Mouse (Mus musculus): Measurements from ENCODE around the gene Sln. TPM values are rescaled to one million over a fixed set of nuclear protein-coding genes. Genes with fewer than 3 reads are reported as not detected.

The Sln gene
- not detected for total RNA-seq (2021)
- long read RNA-seq, partial matches to known transcripts: 0 of 2 reads
- long read RNA-seq, other reads (novel, unspliced or antisense): 0 of 2 reads

GRCm38 (mm10) chr9:53849864-53850263 lies at the start of gene Sln:
Sln (plus strand) TSS chr9:53850164.
- DNase-seq (ENCODE audit: low spot score in 2 of 2): no peak

- DNase-seq (ENCODE audit: low spot score in 2 of 2): no peak
These were observed 47.0 kb upstream of the Sln start for GRCm38 (mm10) chr9:53802921-53803320.

GRCm38 (mm10) chr9:53806496-53807086 lies 43.4 kb upstream of the Sln start:
- DNase-seq (ENCODE audit: low spot score in 2 of 2): no peak

GRCm38 (mm10) chr9:53813418-53813817 lies 36.5 kb upstream of the Sln start:
- DNase-seq (ENCODE audit: low spot score in 2 of 2): no peak

GRCm38 (mm10) chr9:53818760-53819159 lies 31.2 kb upstream of the Sln start:
- DNase-seq (ENCODE audit: low spot score in 2 of 2): peak in 1 of 2 experiments; percentile 71

GRCm38 (mm10) chr9:53825318-53825717 lies 24.6 kb upstream of the Sln start:
- no peak for DNase-seq (ENCODE audit: low spot score in 2 of 2)

GRCm38 (mm10) chr9:53829081-53829865 lies 20.7 kb upstream of the Sln start:
- DNase-seq (ENCODE audit: low spot score in 2 of 2): peak; percentile 45 to 85

GRCm38 (mm10) chr9:53829866-53830209 lies 20.1 kb upstream of the Sln start:
- no peak for DNase-seq (ENCODE audit: low spot score in 2 of 2)

- no peak for DNase-seq (ENCODE audit: low spot score in 2 of 2)
These were observed 14.9 kb upstream of the Sln start for GRCm38 (mm10) chr9:53835039-53835438.

- DNase-seq (ENCODE audit: low spot score in 2 of 2): no peak
These were observed 14.0 kb upstream of the Sln start for GRCm38 (mm10) chr9:53835976-53836375.

- DNase-seq (ENCODE audit: low spot score in 2 of 2): no peak
These were observed 11.1 kb upstream of the Sln start for GRCm38 (mm10) chr9:53838816-53839215.

- DNase-seq (ENCODE audit: low spot score in 2 of 2): peak; percentile 59 to 75
These were observed 1.4 kb upstream of the Sln start for GRCm38 (mm10) chr9:53848548-53848947.

- DNase-seq (ENCODE audit: low spot score in 2 of 2): no peak
These were observed 2.2 kb downstream of the Sln start for GRCm38 (mm10) chr9:53852158-53852557.

- no peak for DNase-seq (ENCODE audit: low spot score in 2 of 2)
These were observed 3.7 kb downstream of the Sln start for GRCm38 (mm10) chr9:53853672-53854071.

GRCm38 (mm10) chr9:53854525-53854924 lies 4.6 kb downstream of the Sln start:
- no peak for DNase-seq (ENCODE audit: low spot score in 2 of 2)

GRCm38 (mm10) chr9:53857864-53858263 lies 7.9 kb downstream of the Sln start:
- no peak for DNase-seq (ENCODE audit: low spot score in 2 of 2)

GRCm38 (mm10) chr9:53873239-53873638 lies 23.3 kb downstream of the Sln start:
- no peak for DNase-seq (ENCODE audit: low spot score in 2 of 2)

GRCm38 (mm10) chr9:53877423-53877822 lies 27.5 kb downstream of the Sln start:
- no peak for DNase-seq (ENCODE audit: low spot score in 2 of 2)

GRCm38 (mm10) chr9:53883588-53884280 lies 33.8 kb downstream of the Sln start:
- no peak for DNase-seq (ENCODE audit: low spot score in 2 of 2)

- DNase-seq (ENCODE audit: low spot score in 2 of 2): peak in 1 of 2 experiments; percentile 86
These were observed 40.1 kb downstream of the Sln start for GRCm38 (mm10) chr9:53890075-53890474.

GRCm38 (mm10) chr9:53895827-53896226 lies 45.9 kb downstream of the Sln start:
- no peak for DNase-seq (ENCODE audit: low spot score in 2 of 2)

- DNase-seq (ENCODE audit: low spot score in 2 of 2): peak in 1 of 2 experiments; percentile 74
These were observed 49.9 kb downstream of the Sln start for GRCm38 (mm10) chr9:53899836-53900235.

Measured in layer of hippocampus, adult 18-20 months (tissue).